Mouse (Mus musculus): ENCODE data around the gene Hoxb7. TPM values are rescaled to one million over a fixed set of nuclear protein-coding genes. Genes with fewer than 3 reads are reported as not detected.

The Hoxb7 gene
- total RNA-seq, 2 experiments from 2014 or later = 0.47 to 0.56 TPM

GRCm38 (mm10) chr11:96332618-96333032 lies 46.2 kb downstream of the Hoxb7 start:
- Histone ChIP-seq H3K4me3 (peak overlapping the region; percentile 17), H3K27ac (no peak overlapping the region)
- DNase-seq = no peak
- no peak for TF ChIP-seq CTCF (IDR thresholded peaks at IDR 0.05)
- intact Hi-C loops (cut with DNase I) = no loop called here

DNA sequence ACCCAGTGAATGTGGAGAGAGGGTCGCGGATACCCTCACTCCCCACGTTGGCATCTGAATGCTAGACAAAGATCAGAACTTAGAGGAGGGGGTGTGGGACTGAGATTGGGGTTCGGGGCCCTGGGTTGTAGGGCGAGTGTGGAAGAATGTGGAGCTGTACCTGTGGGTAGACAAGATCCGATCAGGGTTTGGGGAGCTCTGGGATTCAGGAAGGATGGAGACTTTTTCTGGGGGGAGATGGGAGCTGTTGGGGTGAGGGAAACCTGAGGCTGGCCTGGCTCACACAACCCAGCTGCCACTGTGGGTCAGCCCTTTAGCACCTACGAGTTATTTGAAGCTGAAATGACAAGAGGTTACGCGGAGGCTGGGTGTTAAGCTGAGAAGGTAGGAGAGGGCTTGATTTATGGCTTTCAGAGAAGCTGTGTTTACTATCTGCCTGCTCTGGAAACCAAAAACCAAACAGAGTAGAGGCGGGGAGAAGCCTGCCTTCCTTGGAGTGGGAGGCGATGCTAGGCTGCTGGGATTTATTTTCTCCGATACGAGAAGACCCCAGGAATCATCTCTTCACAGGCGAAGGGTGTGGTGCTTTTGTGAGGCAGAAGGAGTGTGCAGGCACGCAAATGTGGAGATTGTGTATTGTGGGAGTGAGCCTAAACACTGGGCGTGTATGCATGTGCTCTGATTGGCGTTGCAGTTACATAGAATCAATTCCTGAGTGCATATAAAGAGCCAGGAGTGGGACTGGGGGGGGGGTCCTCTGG lies 47.0 kb downstream of the Hoxb7 start:
- intact Hi-C loops (cut with DNase I) = no loop called here
- TF ChIP-seq CTCF (IDR thresholded peaks at IDR 0.05) = no peak
- H3K4me3 ChIP-seq = no peak overlapping the region; the same call in 1 of the 2 replicates
- no peak for DNase-seq
- H3K27ac ChIP-seq = no peak overlapping the region

DNA sequence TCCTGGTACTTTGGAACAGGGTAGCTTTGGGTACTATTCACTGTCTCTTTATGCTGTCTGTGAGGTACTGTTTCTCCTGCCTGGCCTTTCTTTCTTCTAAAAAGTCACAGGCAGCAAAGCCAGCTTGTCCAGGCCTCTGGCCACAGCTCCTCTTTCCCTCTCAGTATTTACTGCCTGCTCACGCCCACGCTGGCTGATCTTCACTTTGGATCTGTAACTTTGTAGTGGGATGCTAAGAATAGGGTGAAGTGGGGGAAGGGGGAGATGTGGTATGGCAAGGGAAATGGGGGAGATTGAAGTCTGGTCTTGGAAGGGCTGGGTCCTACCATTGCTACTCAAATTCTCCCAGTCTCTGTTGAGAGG lies 47.6 kb downstream of the Hoxb7 start:
- DNase-seq = no peak
- TF ChIP-seq CTCF (IDR thresholded peaks at IDR 0.05) = no peak
- Histone ChIP-seq H3K27ac (no peak overlapping the region), H3K4me3 (no peak overlapping the region)
- intact Hi-C loops (cut with DNase I) = no loop called here

GRCm38 (mm10) chr11:96334998-96335397 lies 48.6 kb downstream of the Hoxb7 start:
- TF ChIP-seq CTCF (IDR thresholded peaks at IDR 0.05) = no peak
- H3K4me3 ChIP-seq = no peak overlapping the region
- intact Hi-C loops (cut with DNase I) = no loop called here
- H3K27ac ChIP-seq = no peak overlapping the region
- DNase-seq = no peak

DNA sequence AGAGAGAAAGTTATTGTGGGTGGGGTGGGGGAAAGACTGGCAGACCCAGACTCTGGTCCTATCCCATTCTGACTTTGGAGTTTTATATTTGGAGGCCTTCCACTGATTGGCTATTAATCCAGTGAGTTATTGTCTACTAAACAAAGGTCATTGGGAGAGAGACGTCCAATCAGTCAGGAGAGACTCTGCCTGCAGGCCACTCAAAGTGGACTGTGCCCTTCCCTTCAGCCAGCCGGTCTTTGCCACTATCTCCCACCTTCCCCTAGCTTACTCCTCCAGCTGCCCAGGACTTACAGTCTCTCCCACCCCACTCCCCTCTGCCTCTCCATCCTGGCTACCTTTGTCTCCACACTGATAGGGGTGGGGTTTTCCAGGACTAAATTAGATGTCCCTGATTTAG lies 50.2 kb downstream of the Hoxb7 start:
- intact Hi-C loops (cut with DNase I) = no loop called here
- no peak overlapping the region for H3K27ac ChIP-seq
- no peak for DNase-seq
- no peak for TF ChIP-seq CTCF (IDR thresholded peaks at IDR 0.05)
- H3K4me3 ChIP-seq = no peak overlapping the region

GRCm38 (mm10) chr11:96337026-96337425 lies 50.6 kb downstream of the Hoxb7 start:
- no peak overlapping the region for H3K27ac ChIP-seq
- no peak for TF ChIP-seq CTCF (IDR thresholded peaks at IDR 0.05)
- intact Hi-C loops (cut with DNase I) = no loop called here
- no peak overlapping the region for H3K4me3 ChIP-seq
- DNase-seq = no peak

DNA sequence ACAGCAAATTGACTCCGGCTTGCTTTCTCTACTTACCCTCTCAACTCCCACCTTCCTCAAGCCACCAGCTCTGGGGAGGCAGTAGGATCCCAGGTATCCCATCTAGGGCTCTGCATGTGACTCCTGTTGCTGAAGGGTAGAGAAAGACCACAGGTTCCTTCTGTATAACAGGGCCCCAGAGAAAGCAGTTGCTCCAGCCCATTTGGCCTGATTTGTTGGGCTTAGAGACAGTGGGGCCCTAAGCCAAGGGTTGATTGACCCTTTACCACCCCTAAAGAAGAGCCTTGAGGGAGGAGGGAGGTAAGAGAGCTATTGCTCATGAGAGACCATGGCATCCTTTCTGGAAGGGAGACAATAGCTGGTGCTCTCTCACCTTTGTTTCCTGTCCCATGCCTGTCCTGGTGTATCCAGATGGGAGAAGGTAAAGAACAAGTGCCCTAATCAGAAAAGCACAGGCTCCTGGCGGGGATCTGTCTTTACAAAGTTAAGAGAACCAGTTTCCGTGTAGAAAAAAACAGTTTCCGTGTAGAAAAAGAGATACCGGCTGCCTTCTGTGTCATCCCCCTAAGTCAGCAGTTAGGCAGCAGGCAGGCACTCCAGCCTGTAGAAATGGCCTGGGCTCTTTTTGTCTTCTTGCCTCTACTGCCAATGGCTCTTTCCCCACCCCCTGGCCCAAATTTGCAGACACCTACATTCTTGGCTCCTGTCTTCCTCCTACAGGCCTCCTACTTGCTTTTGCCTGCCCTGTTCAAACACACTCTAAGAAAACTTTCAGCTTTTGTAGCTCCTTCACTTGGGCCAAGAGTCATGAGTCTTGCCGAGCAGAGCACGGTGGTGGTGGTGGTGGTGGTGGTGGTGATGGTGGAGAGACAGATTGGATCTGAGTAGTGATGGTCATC lies 52.8 kb downstream of the Hoxb7 start:
- TF ChIP-seq CTCF (IDR thresholded peaks at IDR 0.05) = no peak
- H3K4me3 ChIP-seq = no peak overlapping the region
- intact Hi-C loops (cut with DNase I) = no loop called here
- no peak for DNase-seq
- no peak overlapping the region for H3K27ac ChIP-seq

Small RNA genes lying within 50 kb of the gene (microRNA-seq; reads per million reads assigned to microRNA genes)
- gene Mir10a = 8,858 reads per million, percentile 92 among the genes with 10 or more reads in this experiment
- gene Mir196a-1 = 10.1 reads per million, percentile 7 among the genes with 10 or more reads in this experiment

Other genes starting within 250 kb of the Hoxb7 start
- 10 to 100 TPM; 14.4 to 18.2 TPM for gene Ube2z, start 221.2 kb upstream of the Hoxb7 start, total RNA-seq (2021)
- 1,000 to 10,000 TPM; 1,178 to 1,786 TPM for gene Atp5g1, start 211.0 kb upstream of the Hoxb7 start, total RNA-seq (2021)
- gene Calcoco2, start 174.7 kb upstream of the Hoxb7 start, total RNA-seq (2021) = not detected
- not detected for gene Ttll6, start 152.8 kb upstream of the Hoxb7 start, total RNA-seq (2021)
- not detected for gene Hoxb13, start 92.3 kb upstream of the Hoxb7 start, total RNA-seq (2021)
- under 1 TPM in 1 of 2 experiments, not detected in 1; 0.14 TPM for gene Hoxb9, start 15.2 kb upstream of the Hoxb7 start, total RNA-seq (2021)
- gene Hoxb8, start 4.7 kb upstream of the Hoxb7 start, total RNA-seq (2021) = under 1 TPM; 0.14 to 0.23 TPM
- gene Hoxb6, start 5.9 kb downstream of the Hoxb7 start, total RNA-seq (2021) = under 1 TPM; 0.56 to 0.64 TPM
- gene Hoxb5, start 16.7 kb downstream of the Hoxb7 start, total RNA-seq (2021) = under 1 TPM; 0.26 to 0.28 TPM
- gene Hoxb4, start 31.6 kb downstream of the Hoxb7 start, total RNA-seq (2021) = under 1 TPM; 0.31 to 0.38 TPM
- under 1 TPM; 0.22 to 0.51 TPM for gene Hoxb3, start 36.7 kb downstream of the Hoxb7 start, total RNA-seq (2021)
- under 1 TPM; 0.15 to 0.20 TPM for gene Hoxb2, start 63.9 kb downstream of the Hoxb7 start, total RNA-seq (2021)
- gene Hoxb1, start 79.1 kb downstream of the Hoxb7 start, total RNA-seq (2021) = not detected
- not detected for gene Skap1, start 178.0 kb downstream of the Hoxb7 start, total RNA-seq (2021)

Data from gastrocnemius, adult 2 months (tissue).